Mouse (Mus musculus) kidney, adult 9 months (tissue): ENCODE measurements around the gene Nob1.

Experiments
- DNase-seq: peaks from one replicate; pipeline ENCODE4 v3.0.0; 2022

The Nob1 gene

GRCm38 (mm10) chr8:107385063-107385462 is 39.8 kb downstream of the Nob1 start:
- no peak for DNase-seq

GRCm38 (mm10) chr8:107384651-107385050 is 40.2 kb downstream of the Nob1 start:
- DNase-seq, result no peak

- DNase-seq, result no peak
These were observed 42.0 kb downstream of the Nob1 start for GRCm38 (mm10) chr8:107382898-107383297.

- no peak for DNase-seq
These were observed 43.2 kb downstream of the Nob1 start for GRCm38 (mm10) chr8:107381666-107382065.

- DNase-seq, result no peak
These were observed 44.1 kb downstream of the Nob1 start for GRCm38 (mm10) chr8:107380734-107381133.

- DNase-seq, result no peak
These were observed 47.5 kb downstream of the Nob1 start for GRCm38 (mm10) chr8:107377346-107377745.

GRCm38 (mm10) chr8:107370311-107370710 is 54.5 kb downstream of the Nob1 start:
- peak; percentile 34 for DNase-seq
